Mouse (Mus musculus): ENCODE measurements around the gene Psmb9. TPM values are rescaled to one million over a fixed set of nuclear protein-coding genes. Genes with fewer than 3 reads are reported as not detected.

Psmb9 gene
- polyA plus RNA-seq, 1 experiment from 2014 or later, result 36.8 TPM

DNA sequence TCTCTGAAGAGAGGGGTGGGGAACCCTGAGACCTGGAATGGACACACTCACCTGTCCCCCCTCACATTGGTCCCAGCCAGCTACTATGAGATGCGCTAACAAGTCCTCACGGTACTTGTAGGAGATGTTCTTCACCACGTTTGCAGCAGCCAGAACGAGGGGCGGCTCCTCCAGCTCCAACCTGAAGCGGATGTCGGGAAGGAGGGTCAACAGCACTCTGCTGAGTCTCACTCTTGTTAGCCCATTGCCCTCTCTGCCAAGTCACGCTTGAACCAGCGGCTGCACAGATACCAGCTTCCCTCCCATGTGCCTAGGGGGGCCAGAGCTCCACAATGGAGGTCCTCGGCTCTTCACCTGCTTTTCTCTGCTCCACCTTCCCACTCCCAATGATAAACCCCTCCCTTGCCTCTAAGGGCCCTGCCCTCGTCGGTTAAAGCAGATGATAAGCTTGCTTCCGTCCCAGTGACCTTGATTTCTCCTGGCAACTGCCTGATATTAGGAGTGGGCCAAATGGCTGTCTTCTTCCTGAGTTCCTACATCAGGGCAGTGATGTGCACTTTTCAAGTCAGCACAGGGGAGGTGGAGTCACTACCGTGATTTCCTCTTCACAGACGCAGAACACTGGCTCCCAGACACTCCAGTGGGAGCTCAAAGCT is 3.9 kb downstream of the Psmb9 start:
- Histone ChIP-seq H3K9ac (ENCODE audit: low read depth, low read length) (no peak overlapping the region), H3K27me3 (replicated peaks; ENCODE audit: control insufficient read depth, insufficient read depth, low read length) (no peaks in the 10 kb centered on the region), H3K9me3 (ENCODE audit: control insufficient read depth) (no peaks in the 10 kb centered on the region), H3K4me2 (replicated peaks; ENCODE audit: low read depth) (no peak overlapping the region), H3K36me3 (ENCODE audit: control insufficient read depth, insufficient read depth) (no peaks in the 10 kb centered on the region), H3K4me3 (ENCODE audit: low read depth, low read length) (no peak overlapping the region), H3K4me1 (replicated peaks; ENCODE audit: control insufficient read depth, insufficient read depth, low read length) (no peaks in the 10 kb centered on the region), H3K27ac (ENCODE audit: low read depth, low read length) (no peak overlapping the region)
- no peak for TF ChIP-seq CTCF (IDR thresholded peaks at IDR 0.05; ENCODE audit: low read depth)
- 62% methylated on average over 15 of the region's 15 CpGs for WGBS
- no peak for ATAC-seq

DNA sequence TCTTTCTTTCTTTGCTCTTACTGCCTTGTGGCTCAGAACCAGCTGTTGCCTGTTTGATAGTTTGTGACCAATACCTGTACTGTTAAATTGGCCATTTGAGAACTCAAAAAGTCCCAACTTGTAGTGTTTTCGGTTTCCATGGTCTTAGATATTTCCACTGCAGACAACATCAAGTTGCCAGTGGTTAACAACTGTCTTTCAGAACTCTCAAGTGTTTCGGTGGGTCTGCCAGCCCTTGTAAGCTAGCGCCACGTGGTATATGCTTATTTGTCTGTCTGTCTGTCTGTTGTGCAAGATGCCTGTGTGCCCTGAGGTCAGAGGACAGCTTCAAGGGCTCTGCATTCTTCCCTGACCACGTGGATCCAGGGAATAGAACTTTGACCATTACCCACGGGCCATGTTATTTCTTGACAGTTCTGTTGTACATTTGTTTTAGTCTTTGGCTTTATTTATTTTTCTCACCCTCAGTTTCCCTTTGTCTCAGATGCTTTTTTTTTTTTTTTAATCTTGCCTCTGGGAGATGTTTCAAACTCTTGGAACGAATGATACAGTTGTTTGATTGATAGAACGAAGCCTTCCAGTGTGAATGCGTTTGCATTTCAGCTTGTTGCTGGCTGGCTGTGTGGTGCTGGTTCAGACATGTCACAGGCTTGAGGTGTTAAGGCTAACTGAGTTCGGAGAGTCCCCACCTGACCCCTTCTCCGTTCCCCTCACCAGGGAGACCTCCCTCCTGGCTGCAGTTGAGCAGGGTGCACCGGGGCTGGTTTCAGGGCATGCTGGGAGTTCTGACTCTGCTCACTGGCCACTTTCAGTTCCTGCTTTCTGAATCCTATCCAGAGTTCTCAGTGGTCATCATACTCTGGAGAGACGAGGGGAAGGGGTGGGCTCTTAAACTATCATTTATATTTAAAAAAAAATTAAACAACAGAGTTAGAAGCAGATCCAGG is 7.4 kb downstream of the Psmb9 start:
- H3K4me2 ChIP-seq (replicated peaks; ENCODE audit: low read depth), result no peak overlapping the region
- 63% methylated on average over 13 of the region's 13 CpGs for WGBS
- no peak overlapping the region for H3K4me3 ChIP-seq (ENCODE audit: low read depth, low read length)
- H3K9ac ChIP-seq (ENCODE audit: low read depth, low read length), result no peak overlapping the region
- no peaks in the 10 kb centered on the region for H3K36me3 ChIP-seq (ENCODE audit: control insufficient read depth, insufficient read depth)
- H3K27me3 ChIP-seq (replicated peaks; ENCODE audit: control insufficient read depth, insufficient read depth, low read length), result no peaks in the 10 kb centered on the region
- no peaks in the 10 kb centered on the region for H3K4me1 ChIP-seq (replicated peaks; ENCODE audit: control insufficient read depth, insufficient read depth, low read length)
- no peak overlapping the region for H3K27ac ChIP-seq (ENCODE audit: low read depth, low read length)
- H3K9me3 ChIP-seq (ENCODE audit: control insufficient read depth), result no peaks in the 10 kb centered on the region
- TF ChIP-seq CTCF (IDR thresholded peaks at IDR 0.05; ENCODE audit: low read depth), result no peak
- 0 out of 2 replicates have a peak, but pooled peaks have one; percentile 28 for ATAC-seq

DNA sequence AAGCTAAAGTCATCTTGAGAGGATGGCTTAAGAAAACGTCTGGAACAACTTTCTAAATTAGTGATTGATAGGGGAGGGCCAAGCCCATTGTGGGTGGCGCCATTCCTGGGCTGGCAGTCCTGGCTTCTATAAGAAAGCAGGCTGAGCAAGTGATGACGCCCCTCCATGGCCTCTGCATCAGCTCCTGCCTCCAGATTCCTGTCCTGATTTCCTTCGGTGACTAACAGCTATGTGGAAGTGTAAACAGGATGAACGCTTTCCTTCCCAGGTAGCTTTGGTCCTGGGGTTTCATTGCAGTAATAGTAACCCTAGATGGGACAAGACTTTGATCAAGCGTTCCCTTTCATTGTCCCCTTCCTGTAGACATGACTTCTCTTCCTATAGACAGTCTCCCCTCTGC is 8.5 kb downstream of the Psmb9 start:
- H3K9ac ChIP-seq (ENCODE audit: low read depth, low read length), result no peak overlapping the region
- H3K4me1 ChIP-seq (replicated peaks; ENCODE audit: control insufficient read depth, insufficient read depth, low read length), result no peaks in the 10 kb centered on the region
- TF ChIP-seq CTCF (IDR thresholded peaks at IDR 0.05; ENCODE audit: low read depth), result no peak
- no peak overlapping the region for H3K4me3 ChIP-seq (ENCODE audit: low read depth, low read length)
- no peak for ATAC-seq
- H3K27me3 ChIP-seq (replicated peaks; ENCODE audit: control insufficient read depth, insufficient read depth, low read length), result no peaks in the 10 kb centered on the region
- no peaks in the 10 kb centered on the region for H3K36me3 ChIP-seq (ENCODE audit: control insufficient read depth, insufficient read depth)
- no peak overlapping the region for H3K4me2 ChIP-seq (replicated peaks; ENCODE audit: low read depth)
- H3K9me3 ChIP-seq (ENCODE audit: control insufficient read depth), result no peaks in the 10 kb centered on the region
- no peak overlapping the region for H3K27ac ChIP-seq (ENCODE audit: low read depth, low read length)
- 61% methylated on average over 6 of the region's 6 CpGs for WGBS

DNA sequence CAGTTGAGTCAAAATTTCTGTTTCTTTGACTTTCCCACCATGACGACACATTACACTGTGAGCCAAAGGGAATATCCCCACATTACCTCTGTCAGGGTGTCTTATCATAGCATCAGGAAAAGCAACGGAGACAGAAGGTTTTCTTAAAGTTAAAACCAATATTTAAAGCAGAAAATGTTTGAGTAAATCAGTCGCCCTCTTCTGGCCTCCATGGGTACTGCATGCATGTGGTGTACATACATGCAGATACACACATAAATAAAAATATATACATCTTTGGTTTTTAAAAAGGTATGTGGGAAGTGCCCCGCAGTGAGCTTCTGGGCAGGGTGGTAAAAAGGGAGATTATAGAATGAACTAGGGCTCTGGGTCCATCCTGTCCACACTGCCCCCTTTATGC is 10.4 kb downstream of the Psmb9 start:
- no peak overlapping the region for H3K9ac ChIP-seq (ENCODE audit: low read depth, low read length)
- H3K4me1 ChIP-seq (replicated peaks; ENCODE audit: control insufficient read depth, insufficient read depth, low read length), result no peaks in the 10 kb centered on the region
- H3K27ac ChIP-seq (ENCODE audit: low read depth, low read length), result no peak overlapping the region
- 0 out of 2 replicates have a peak, but pooled peaks cover 4% of the 10 kb centered on the region for H3K9me3 ChIP-seq (ENCODE audit: control insufficient read depth)
- TF ChIP-seq CTCF (IDR thresholded peaks at IDR 0.05; ENCODE audit: low read depth), result peak; percentile 47; the same call in 1 of the 2 replicates
- no peak overlapping the region for H3K4me3 ChIP-seq (ENCODE audit: low read depth, low read length)
- H3K27me3 ChIP-seq (replicated peaks; ENCODE audit: control insufficient read depth, insufficient read depth, low read length), result no peaks in the 10 kb centered on the region
- no peaks in the 10 kb centered on the region for H3K36me3 ChIP-seq (ENCODE audit: control insufficient read depth, insufficient read depth)
- H3K4me2 ChIP-seq (replicated peaks; ENCODE audit: low read depth), result no peak overlapping the region
- WGBS, result 72% methylated on average over 4 of the region's 4 CpGs
- ATAC-seq, result no peak

DNA sequence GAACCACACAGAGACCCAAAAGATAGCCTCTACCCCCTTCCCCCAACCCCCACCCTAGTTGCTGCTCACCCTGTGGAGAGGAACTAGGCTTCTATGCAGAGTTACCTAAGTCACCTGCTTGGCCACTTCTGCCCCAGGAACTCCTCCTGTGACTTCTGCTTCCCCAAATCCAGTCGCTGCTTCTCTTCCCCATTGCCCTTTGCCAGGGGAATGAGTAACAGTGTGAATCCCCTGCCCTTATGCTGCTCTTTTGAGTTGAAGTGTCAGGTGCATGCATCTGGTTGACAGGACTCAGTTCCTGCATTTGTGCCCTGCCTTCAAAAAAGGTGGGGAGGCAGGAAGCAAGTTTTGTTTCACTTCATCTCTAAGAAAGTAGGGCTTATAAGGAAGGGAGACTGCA is 13.5 kb downstream of the Psmb9 start:
- Histone ChIP-seq H3K27ac (ENCODE audit: low read depth, low read length) (no peak overlapping the region), H3K9me3 (ENCODE audit: control insufficient read depth) (0 out of 2 replicates have a peak, but pooled peaks cover 4% of the 10 kb centered on the region), H3K4me1 (replicated peaks; ENCODE audit: control insufficient read depth, insufficient read depth, low read length) (no peaks in the 10 kb centered on the region), H3K4me2 (replicated peaks; ENCODE audit: low read depth) (no peak overlapping the region), H3K27me3 (replicated peaks; ENCODE audit: control insufficient read depth, insufficient read depth, low read length) (no peaks in the 10 kb centered on the region), H3K36me3 (ENCODE audit: control insufficient read depth, insufficient read depth) (no peaks in the 10 kb centered on the region), H3K4me3 (ENCODE audit: low read depth, low read length) (no peak overlapping the region), H3K9ac (ENCODE audit: low read depth, low read length) (no peak overlapping the region)
- no peak for ATAC-seq
- no peak for TF ChIP-seq CTCF (IDR thresholded peaks at IDR 0.05; ENCODE audit: low read depth)
- 68% methylated on average over 1 of the region's 1 CpGs for WGBS

DNA sequence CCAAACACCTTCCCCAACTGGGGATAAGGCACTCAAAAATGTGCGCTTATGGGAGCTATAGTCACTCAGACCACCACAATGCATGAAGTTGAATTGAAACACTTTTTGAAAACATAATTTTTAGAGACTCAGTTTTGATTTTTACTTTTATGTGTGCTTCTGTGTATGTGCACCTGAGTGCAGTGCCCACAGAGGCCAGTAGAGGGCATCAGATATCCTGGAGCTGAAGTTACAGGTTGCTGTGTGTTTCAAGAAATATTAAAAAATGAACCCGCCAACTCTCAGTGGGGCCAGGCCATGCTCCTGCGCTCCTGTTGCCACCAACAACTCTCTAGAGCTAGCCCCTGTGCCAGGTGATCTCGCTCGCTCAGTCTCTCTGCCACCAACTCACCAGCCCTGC is 15.0 kb downstream of the Psmb9 start:
- Histone ChIP-seq H3K27me3 (replicated peaks; ENCODE audit: control insufficient read depth, insufficient read depth, low read length) (peaks cover 3% of the 10 kb centered on the region; the same call in 1 of the 2 replicates), H3K36me3 (ENCODE audit: control insufficient read depth, insufficient read depth) (no peaks in the 10 kb centered on the region), H3K4me3 (ENCODE audit: low read depth, low read length) (no peak overlapping the region), H3K9ac (ENCODE audit: low read depth, low read length) (no peak overlapping the region), H3K9me3 (ENCODE audit: control insufficient read depth) (0 out of 2 replicates have a peak, but pooled peaks cover 4% of the 10 kb centered on the region), H3K4me1 (replicated peaks; ENCODE audit: control insufficient read depth, insufficient read depth, low read length) (no peaks in the 10 kb centered on the region), H3K4me2 (replicated peaks; ENCODE audit: low read depth) (no peak overlapping the region), H3K27ac (ENCODE audit: low read depth, low read length) (no peak overlapping the region)
- ATAC-seq, result no peak
- TF ChIP-seq CTCF (IDR thresholded peaks at IDR 0.05; ENCODE audit: low read depth), result peak; percentile 42
- WGBS, result 95% methylated on average over 5 of the region's 5 CpGs

Data from intestine, postnatal 0 days (tissue).